Mouse (Mus musculus): ENCODE measurements around the gene Fus.
A peak's percentile ranks its signal among the peaks of the same experiment; 100 is the strongest.
"Not testable (repeated sequence)": the region's sequence is repeated elsewhere in the genome, so short reads cannot be mapped to it uniquely, and the experiment has no call there.

Fus gene

DNA sequence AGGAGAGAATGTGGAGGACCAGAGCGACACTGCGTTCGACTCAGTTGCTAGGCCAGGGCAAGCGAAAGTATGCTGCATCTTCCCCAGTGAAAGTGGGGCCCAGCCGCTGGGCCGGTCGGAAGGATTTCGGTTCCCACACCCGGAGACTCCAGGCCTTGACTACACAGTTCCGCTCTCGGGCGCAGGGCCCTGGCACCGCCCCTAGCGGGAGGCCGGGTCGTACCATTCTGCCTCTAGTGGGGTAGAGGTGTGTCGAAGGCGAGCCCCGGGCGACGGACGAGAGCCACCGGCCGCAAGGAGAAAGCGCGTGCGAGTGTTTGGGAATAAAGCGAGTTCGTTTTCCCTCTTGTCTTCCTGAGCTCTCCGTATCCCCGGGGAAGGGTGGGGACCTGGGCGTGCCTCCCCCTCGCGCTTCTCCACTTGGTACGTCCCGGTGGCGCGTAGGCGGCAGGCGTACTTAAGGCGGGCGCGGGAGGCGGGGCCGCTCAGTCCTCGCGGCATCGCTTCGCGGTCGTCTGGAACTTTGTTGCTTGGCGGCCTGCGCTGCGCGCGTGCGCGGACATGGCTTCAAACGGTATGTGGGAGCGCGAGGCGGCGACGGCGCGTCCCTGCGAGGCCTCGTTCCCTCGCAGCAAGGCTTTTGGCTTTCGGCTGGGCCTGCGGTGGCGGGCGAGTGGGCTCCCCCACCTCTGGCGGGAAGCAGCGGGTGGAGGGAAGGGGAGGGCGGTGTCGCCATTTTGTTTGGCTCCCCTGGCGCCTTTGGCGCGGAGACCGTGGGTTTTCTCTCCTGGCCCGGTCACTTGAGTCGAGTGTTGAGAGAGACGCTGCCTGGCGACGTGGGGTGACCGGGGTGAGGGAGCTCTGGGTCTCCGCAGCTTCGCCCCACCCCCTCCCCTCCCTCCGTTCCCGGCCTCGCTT lies at the start of gene Fus:
Gene Fus (plus strand): TSS at position 454 of the 918 bp plus-strand sequence.
- DNase-seq (ENCODE audit: low spot score) = peak; percentile 95

DNA sequence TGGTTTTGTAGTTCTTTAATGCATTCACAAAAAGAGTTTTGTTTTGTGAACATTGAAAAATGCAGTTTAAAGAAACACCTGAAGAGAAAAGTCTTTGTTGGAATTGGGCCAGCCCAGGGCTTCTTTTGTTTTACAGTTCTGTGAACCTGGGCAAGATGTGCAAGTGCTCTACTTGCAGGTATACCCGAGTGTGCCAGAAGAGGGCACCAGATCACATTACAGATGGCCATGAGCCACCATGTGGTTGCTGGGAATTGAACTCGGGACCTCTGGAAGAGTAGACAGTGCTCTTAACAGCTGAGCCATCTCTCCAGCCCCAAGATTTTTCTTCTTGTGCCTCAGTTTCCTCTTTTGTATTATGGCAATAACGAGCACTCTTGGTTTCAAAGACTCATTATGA lies 49.1 kb upstream of the Fus start:
- DNase-seq (ENCODE audit: low spot score) = no peak

DNA sequence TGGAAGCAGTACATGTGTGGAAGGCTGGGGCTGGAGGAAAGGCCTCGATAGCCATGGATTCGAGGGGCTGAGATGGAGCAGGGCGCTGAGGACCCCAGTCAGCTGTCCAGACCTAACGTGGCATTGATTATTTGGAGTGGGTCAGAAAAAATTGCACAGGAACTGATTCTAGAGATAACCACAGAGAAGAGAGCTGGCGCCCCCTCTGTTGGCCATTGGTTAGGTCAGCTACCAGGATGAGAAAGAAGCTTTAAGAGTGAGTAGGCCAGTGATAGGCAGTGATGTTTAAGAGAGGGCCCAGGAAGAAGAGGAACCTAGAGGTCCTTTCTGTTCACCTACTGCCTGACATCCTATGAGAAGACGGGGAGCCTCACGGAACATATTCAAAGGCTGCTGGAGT lies 48.0 kb upstream of the Fus start:
- no peak for DNase-seq (ENCODE audit: low spot score)

DNA sequence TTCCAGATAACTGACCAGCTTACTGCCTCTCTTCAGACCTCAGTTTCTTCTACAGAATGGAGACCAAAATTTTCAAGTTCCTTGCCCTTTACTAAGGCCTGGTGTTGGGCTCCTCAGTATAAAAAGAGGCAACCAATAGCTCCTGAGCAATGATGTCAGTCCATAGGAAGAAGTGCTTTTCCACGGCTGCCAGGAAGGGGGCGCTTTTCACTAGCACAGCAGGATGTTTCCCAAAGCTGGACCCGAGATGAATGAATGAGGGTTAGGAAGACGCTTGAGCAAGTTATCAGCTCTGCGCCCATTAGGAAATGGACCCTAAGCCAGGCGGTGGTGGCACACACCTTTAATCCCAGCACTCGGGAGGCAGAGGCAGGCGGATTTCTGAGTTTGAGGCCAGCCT lies 45.7 kb upstream of the Fus start:
- DNase-seq (ENCODE audit: low spot score) = no peak

DNA sequence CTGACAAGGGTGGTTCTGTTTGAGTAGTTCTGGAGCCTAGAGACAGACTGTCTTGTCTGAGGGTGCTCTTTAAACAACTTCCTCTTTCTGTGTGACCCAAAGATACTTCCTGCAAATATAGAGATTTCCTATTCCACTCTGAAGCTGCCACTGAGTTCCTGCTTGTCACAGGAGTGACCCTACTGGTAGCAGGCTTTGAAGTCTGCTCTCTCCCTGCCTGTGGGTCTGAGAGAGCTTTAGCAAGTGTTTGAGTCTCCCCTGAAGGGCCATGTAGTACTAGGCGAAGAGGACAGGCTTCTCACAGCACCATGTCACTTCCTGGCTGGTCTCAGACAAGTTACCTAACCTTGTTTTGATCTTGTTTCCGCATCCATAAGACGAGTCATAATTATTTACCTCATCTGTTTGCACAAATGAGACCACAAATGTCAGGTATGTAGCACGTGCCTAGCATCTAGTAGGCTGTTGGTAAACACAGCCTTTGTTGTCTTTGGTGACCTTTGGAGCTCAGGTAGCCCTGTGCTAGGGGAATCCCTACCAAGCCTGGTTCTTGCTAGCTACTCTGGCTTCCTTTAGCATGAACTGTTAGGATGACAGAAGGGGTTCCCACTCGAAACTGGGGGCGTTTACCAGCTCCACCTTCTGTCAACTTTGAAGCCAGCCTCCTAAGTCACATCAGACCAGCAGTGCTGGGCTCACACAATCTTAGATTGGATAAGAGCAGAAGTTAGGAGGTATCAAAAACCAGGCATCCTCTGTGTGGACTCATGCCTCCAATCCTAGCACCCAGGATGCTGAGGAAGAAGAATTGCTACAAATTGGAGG lies 44.6 kb upstream of the Fus start:
- DNase-seq (ENCODE audit: low spot score) = no peak

DNA sequence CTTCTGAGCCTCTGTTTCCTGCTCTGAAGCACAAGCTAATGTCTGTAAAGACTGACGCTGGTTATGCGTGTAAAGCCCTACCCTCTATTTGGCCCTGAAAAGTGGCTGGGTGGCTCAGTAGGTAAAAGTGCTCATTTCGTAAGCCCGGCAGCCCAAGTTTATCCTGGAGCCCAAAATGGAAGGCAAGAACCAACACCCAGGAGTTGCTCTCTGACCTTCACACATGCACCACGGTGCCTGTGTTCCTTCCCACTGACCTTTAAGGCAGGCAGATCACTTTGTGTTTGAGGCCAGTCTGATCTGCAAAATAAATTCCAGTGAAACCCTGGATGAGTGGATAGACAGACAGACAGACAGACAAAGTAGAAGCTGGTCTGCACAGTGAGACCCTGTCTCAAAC lies 43.5 kb upstream of the Fus start:
- no peak for DNase-seq (ENCODE audit: low spot score)

GRCm38 (mm10) chr7:127925252-127925651 lies 42.0 kb upstream of the Fus start:
- DNase-seq (ENCODE audit: low spot score) = no peak

DNA sequence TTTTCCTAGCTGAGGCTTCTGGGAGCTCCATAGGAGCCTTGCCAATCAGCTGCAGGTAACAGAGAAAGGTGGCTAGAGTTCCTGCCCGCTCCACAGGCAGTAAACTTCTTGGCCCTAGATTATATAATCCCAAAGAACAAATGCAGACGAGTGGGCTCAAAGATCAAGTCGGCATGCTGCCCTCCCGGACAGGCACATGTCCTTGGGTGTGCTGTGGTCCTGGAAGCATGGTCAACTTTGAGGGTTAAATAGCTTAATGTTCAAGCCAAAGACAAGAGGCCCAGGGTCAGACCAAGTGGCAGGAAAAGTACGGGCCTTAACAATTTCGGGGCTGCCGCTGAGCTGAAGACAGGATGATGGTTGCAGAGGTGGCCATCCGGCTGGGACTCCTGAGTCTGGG lies 41.2 kb upstream of the Fus start:
- no peak for DNase-seq (ENCODE audit: low spot score)

- DNase-seq (ENCODE audit: low spot score) = no peak
These were observed 40.4 kb upstream of the Fus start for GRCm38 (mm10) chr7:127926846-127927245.

- DNase-seq (ENCODE audit: low spot score) = no peak
These were observed 39.5 kb upstream of the Fus start for GRCm38 (mm10) chr7:127927726-127928125.

DNA sequence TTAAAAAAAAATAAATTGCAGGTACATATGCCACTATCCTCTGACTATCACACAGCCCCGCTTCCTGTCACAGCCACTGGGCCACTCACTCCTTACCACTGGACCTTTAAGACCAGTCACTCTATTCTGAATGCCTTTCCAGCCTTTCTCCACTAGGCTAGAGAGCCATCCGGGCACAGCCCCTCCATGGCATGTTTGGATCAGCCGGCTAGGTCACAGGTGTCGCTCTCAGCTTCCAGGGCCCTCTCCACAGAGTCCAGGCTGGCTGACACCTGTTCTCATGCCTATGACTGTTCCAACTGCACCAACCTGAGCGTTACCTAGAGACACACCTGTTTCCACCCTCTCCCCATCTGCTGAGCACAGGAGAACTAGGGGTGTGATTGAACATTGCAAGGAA lies 38.7 kb upstream of the Fus start:
- no peak for DNase-seq (ENCODE audit: low spot score)

GRCm38 (mm10) chr7:127929923-127930322 lies 37.3 kb upstream of the Fus start, which contains the start of gene Prss8:
TSS of gene Prss8 (minus strand) at chr7:127930104.
- DNase-seq (ENCODE audit: low spot score) = no peak

- no peak for DNase-seq (ENCODE audit: low spot score)
These were observed 36.6 kb upstream of the Fus start for GRCm38 (mm10) chr7:127930636-127931035.

DNA sequence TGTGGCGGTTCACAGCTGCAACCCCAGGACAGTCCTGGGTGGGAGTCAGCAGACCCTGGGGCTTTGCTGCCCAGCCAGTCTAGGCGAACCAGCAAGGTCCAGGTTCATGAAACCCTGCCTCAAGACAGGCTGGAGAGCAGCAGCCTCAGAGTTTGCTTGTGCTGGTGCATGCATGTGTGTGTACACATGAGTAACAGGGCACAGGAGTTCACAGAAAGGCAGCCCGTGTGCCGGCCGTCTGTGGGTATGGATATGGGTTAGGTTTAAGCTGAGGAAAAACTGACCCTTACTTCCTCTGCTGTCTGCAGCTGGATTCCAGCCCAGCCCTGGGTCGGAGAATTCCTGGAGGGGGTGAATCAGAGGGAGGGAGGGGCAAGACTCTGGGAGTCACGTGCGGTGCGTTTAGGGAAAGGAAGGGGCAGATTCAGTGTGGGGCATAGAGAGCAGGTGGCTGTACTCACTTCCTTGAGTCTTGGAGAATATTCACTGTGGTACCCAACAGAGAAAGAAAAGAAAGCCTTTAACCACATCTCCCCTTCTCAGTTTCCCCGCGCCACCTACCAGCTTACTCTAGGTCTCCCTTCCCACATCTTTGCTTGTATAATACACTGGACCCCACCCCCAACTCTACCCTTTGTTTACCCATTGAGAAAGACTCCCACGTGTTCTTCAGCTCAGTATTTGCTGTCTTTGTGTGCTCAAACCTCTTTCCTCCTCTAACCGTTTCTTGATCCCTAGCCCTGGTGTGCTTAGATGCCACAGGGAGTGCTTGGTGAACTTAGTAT lies 35.7 kb upstream of the Fus start:
- DNase-seq (ENCODE audit: low spot score) = no peak

DNA sequence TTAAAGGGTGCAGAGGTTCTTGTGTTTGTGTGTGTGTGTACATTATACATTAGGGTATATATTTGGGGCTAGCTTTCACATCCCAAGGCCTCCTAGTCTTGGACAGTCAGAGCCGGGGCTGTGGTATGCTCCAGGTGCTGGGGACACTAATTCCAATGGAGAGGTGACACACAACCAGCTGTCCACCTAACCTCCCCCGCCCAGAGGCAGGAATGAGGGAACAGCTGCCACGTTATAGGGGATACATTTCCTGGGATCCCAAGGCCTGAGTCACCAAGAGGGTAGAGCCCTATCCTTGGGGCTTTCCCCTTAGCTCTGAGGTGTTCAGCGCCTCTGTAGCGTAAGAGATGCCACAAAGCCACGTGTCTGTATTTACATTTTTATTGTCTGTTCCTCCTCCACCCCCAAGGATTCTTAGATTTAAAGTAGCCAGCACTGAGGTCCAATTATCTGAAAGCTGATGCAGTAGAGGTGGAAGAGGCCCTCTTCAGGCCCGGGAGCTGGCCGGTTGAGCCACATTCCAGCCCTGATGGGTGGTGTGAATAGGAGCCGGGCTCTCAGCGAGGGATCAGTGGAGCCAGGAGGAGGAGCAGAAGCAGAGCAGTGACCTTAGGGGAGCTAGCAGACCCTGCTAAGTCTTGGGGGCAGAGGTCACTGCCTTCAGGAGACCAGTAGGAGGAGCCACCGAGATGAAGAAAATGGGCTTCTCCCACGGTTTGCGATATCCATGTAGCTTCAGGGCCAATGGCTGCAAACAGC lies 34.8 kb upstream of the Fus start:
- no peak for DNase-seq (ENCODE audit: low spot score)

DNA sequence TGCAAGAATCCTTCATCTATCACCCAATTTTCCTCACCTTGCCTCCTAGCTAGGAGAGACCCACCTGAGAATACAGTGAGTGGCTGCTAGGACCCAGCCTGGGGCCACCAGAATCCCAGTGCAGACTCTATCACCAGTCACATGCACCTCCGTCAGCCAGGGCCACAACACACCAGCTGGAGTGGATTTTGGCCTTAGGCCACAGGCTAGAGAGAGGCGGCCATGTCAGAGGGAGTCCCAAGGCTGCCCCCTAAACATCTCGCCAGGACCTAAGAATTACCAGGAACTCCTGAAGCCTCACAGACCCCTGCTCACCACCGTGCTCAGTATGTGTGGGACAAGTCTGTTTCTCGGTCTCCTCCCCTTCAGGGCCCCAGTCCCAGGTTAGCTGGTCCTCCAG lies 33.2 kb upstream of the Fus start:
- DNase-seq (ENCODE audit: low spot score) = no peak

- peak; percentile 95 for DNase-seq (ENCODE audit: low spot score)
These were observed 32.1 kb upstream of the Fus start for GRCm38 (mm10) chr7:127935028-127935722.

- no peak for DNase-seq (ENCODE audit: low spot score)
These were observed 31.5 kb upstream of the Fus start for GRCm38 (mm10) chr7:127935748-127936159.

GRCm38 (mm10) chr7:127936216-127936884 lies 30.9 kb upstream of the Fus start:
- DNase-seq (ENCODE audit: low spot score) = no peak

DNA sequence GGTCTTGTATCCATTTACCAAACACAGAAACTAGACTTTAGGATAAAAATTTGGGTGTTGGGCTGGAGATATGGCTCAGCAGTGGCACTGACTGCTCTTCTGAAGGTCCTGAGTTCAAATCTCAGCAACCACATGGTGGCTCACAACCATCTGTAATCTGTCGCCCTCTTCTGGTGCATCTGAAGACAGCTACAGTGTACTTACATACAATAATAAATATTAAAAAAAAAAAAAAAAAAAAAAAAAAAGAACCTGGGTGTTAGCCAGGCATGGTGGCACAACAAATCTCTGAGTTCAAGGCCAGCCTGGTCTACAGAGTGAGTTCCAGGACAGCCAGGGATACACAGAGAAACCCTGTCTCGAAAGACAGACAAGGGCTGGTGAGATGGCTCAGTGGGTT lies 25.2 kb upstream of the Fus start:
- DNase-seq (ENCODE audit: low spot score) = not testable (repeated sequence)
